Mouse (Mus musculus) lung, postnatal 0 days (tissue): ENCODE results near the gene Pdcl2.

Source experiments
- CTCF ChIP-seq: IDR thresholded peaks from 2 replicates; pipeline ENCODE4 v1.5.1; 2016; ENCODE audit warnings: antibody characterized with exemption, mild to moderate bottlenecking
- EP300 ChIP-seq: IDR thresholded peaks from 2 replicates; pipeline ENCODE4 v1.6.1; 2016; ENCODE audit warnings: antibody characterized with exemption, mild to moderate bottlenecking, control low read depth

DNA sequence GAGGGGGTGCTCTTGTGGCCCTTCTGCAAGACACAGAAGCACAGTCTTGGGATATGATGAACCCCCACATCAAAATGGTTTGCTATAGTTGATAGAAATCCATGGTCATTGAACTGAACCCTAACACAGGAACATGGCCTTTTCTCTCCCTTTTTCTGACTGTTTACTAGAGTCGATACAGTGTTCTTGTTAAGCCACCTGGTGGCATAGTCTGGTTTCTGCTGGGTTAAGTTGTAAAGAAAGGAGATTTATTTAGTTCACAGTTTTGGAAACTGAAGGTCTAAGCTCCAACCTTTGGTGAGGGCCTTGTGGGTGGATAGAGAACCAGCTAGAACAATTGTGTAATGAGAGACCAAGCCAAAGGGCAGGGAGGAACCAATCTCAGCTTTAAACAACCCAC, 29.1 kb upstream of the Pdcl2 start:
- peak; percentile 35 for TF ChIP-seq CTCF
- no peak for TF ChIP-seq EP300
